Mouse (Mus musculus) heart, embryonic 16.5 days (tissue): ENCODE measurements at regions not wholly inside any gene's neighbourhood (a gene's known extent, or its start where the extent isn't known, plus 50 kb on each side); places are given as distances from the start of the nearest gene placed in this dataset.
A peak's percentile ranks its signal among the peaks of the same experiment; 100 is the strongest.

Source experiments
- ATAC-seq: fragments of 200-750 bp; cut with Nextera tagmentation; replicated peaks from 2 replicates; pipeline ENCODE4 v1.8.0; 2017; ENCODE audit warnings: moderate number of reproducible peaks; ENCODE audit not compliant: insufficient read depth, low FRiP score; ENCODE audit errors: extremely low read depth
- H3K27ac ChIP-seq: fragments of 300-500 bp; sonication (generic); 2 replicates; pipeline ENCODE4 v1.5.1; 2014; ENCODE audit warnings: mild to moderate bottlenecking, low read length, control low read depth, moderate library complexity
- H3K27me3 ChIP-seq: fragments of 300-500 bp; sonication (generic); 2 replicates; pipeline ENCODE4 v1.6.1; 2014; ENCODE audit warnings: low read length, mixed read lengths; ENCODE audit not compliant: control insufficient read depth, insufficient read depth
- H3K36me3 ChIP-seq: fragments of 300-500 bp; sonication (generic); 2 replicates; pipeline ENCODE4 v1.6.1; 2014; ENCODE audit not compliant: control insufficient read depth, insufficient read depth
- H3K4me1 ChIP-seq: fragments of 300-500 bp; sonication (generic); 2 replicates; pipeline ENCODE4 v1.6.1; 2014; ENCODE audit warnings: low read length, mixed read lengths; ENCODE audit not compliant: control insufficient read depth, insufficient read depth
- H3K4me2 ChIP-seq: fragments of 300-500 bp; sonication (generic); 2 replicates; pipeline ENCODE4 v1.6.1; 2014; ENCODE audit warnings: low read depth, mild to moderate bottlenecking, control low read depth, low read length
- H3K4me3 ChIP-seq: fragments of 300-500 bp; sonication (generic); 2 replicates; pipeline ENCODE4 v1.5.1; 2014; ENCODE audit warnings: mild to moderate bottlenecking, control low read depth, low read length
- H3K9ac ChIP-seq: fragments of 300-500 bp; sonication (generic); 2 replicates; pipeline ENCODE4 v1.6.1; 2014; ENCODE audit warnings: low read length, control low read depth
- H3K9me3 ChIP-seq: fragments of 300-500 bp; sonication (generic); replicated peaks from 2 replicates; pipeline ENCODE4 v1.6.1; 2016; ENCODE audit warnings: low read length; ENCODE audit not compliant: control insufficient read depth
- WGBS: fragments of 180-500 bp; shearing (Covaris S2); extraction: QIAGEN DNeasy Blood & Tissue Kit; methylation state at CpG from one replicate; pipeline ENCODE4 v1.1.7; 2014; 5-methylcytosine and 5-hydroxymethylcytosine counted together

DNA sequence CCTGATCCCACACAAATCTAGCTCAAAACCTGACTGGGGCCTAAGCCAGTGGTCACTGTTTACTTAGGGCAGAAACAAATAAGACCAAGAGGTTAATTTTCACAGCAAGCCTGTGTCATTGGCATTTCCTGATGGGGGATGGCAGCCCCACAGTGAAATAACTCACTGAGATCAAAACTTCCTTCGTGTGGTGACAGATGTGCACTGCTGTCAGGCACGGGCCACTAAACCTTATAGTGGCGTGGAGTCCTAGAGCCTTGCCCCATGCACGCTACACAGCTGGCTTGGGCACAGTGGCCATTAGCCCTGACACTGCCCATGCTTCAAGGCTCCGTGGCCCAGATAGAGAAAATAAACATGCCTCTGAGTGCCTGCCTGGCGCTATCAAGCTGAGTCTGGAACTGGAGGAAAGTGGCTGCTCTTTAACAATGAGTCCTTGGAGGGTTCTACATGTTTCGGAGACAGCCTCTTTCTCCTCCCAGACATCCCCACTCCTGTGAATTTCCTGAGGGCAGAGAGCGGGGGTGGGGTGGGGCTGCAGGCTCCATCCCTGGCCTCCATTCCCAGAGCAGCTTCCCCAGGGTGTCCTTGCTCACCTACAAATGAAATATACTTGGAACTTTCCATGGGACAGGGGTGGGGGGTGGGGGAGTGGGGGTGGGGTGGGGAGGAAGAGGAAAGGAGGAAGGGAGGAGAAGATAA, 52.9 kb upstream of the Lrpap1 start:
- peaks cover 16% of the 10 kb centered on the region for H3K4me1 ChIP-seq
- no peak overlapping the region for H3K9ac ChIP-seq
- H3K36me3 ChIP-seq = no peaks in the 10 kb centered on the region
- no peak overlapping the region; the same call in 1 of the 2 replicates for H3K27ac ChIP-seq
- peak; percentile 29; the same call in 1 of the 2 replicates for ATAC-seq
- H3K4me2 ChIP-seq = no peak overlapping the region
- WGBS = 35% methylated on average over 8 of the region's 8 CpGs
- no peaks in the 10 kb centered on the region for H3K27me3 ChIP-seq
- no peaks in the 10 kb centered on the region for H3K9me3 ChIP-seq
- H3K4me3 ChIP-seq = no peak overlapping the region

DNA sequence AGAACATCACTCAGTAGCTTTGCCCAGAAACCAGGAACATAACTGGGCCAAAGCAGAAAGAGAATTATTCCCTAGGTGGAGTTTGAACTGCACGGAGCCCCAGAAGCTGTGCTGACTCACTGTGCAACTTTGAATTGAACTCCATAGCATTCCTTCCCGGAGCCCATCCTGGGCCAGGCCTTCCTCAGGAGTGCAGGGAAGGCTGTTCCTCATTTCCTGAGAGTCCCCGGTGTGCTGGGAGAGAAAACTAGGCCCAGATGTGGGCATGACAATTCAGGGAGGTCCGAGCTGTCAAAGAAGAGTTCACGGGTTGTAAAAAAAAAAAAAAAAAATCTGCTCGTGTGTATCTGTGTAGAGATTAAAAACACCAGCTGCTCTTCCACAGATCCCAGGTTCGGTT, 50.8 kb upstream of the Lrpap1 start:
- Histone ChIP-seq H3K27ac (no peak overlapping the region), H3K9ac (no peak overlapping the region), H3K4me3 (no peak overlapping the region), H3K36me3 (no peaks in the 10 kb centered on the region), H3K9me3 (peaks cover under 1% of the 10 kb centered on the region), H3K4me1 (peaks cover 17% of the 10 kb centered on the region), H3K4me2 (no peak overlapping the region), H3K27me3 (no peaks in the 10 kb centered on the region)
- no peak for ATAC-seq
- 71% methylated on average over 7 of the region's 7 CpGs for WGBS

GRCm38 (mm10) chr5:35155717-35156116, 50.2 kb upstream of the Lrpap1 start:
- H3K27ac ChIP-seq = no peak overlapping the region
- H3K4me2 ChIP-seq = no peak overlapping the region
- H3K9me3 ChIP-seq = peaks cover 5% of the 10 kb centered on the region
- no peak overlapping the region for H3K4me3 ChIP-seq
- H3K27me3 ChIP-seq = no peaks in the 10 kb centered on the region
- H3K4me1 ChIP-seq = peaks cover 11% of the 10 kb centered on the region
- H3K36me3 ChIP-seq = no peaks in the 10 kb centered on the region
- no peak overlapping the region for H3K9ac ChIP-seq
- no peak for ATAC-seq
- 82% methylated on average over 3 of the region's 3 CpGs for WGBS
